Mouse (Mus musculus): ENCODE data around the gene Treml4. TPM values are rescaled to one million over a fixed set of nuclear protein-coding genes. Genes with fewer than 3 reads are reported as not detected.

The Treml4 gene
- total and polyA plus RNA-seq, 3 experiments = 0.35 to 1.4 TPM; not detected in 1

DNA sequence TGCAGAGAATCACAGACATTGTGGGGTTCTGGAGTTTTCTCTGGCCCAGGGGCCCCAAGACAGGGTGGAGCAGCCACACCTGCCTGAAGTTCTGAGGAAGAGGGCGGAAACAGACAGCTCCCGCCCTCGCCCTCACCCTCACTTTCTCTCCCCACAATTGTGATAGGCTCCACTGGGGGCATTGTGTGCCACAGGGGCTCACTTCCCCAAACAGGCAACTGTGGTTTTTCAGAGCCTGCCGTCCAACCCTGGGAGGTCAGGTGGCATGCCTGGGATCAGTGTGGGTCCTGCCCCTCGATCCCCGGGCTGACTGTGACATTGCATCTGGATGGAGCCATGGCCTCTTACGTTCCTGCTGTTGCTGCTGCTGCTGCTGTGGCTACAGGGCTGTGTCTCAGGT lies 36.1 kb downstream of the Treml4 start (continued):
- no peak for TF ChIP-seq UBTF (IDR thresholded peaks at IDR 0.05; ENCODE audit: borderline replicate concordance, insufficient read depth, low read depth, low read length)
- no peak for TF ChIP-seq MAZ (IDR thresholded peaks at IDR 0.05; ENCODE audit: low read depth, low read length)
- TF ChIP-seq KAT2A (conservative IDR thresholded peaks at IDR 0.05; ENCODE audit: low read depth, low read length) = no peak
- peak; percentile 49 for TF ChIP-seq NELFE (IDR thresholded peaks at IDR 0.05; ENCODE audit: low read depth, low read length)
- no peak for TF ChIP-seq E2F4 (IDR thresholded peaks at IDR 0.05; ENCODE audit: borderline replicate concordance, low read depth, low read length)
- TF ChIP-seq NRF1 (IDR thresholded peaks at IDR 0.05; ENCODE audit: insufficient read depth, low read depth, low read length, poor library complexity, severe bottlenecking) = no peak
- 0 out of 2 replicates have a peak, but pooled peaks have one; percentile 9 for TF ChIP-seq MYB (IDR thresholded peaks at IDR 0.05; ENCODE audit: low read depth, low read length)
- TF ChIP-seq HCFC1 (IDR thresholded peaks at IDR 0.05; ENCODE audit: low read depth, low read length) = peak; percentile 26; the same call in 1 of the 2 replicates
- TF ChIP-seq CTCF (IDR thresholded peaks at IDR 0.05 in 2 of 3, conservative IDR thresholded peaks at IDR 0.05 in 1 of 3; ENCODE audit: control insufficient read depth in 1 of 3, insufficient read depth in 1 of 3, low read depth in 2 of 3, low read length in 3 of 3, poor library complexity in 1 of 3, severe bottlenecking in 1 of 3) = peak in 1 of 3 experiments; percentile 3; a peak in 1 of 6 replicates
- TF ChIP-seq GABPA (IDR thresholded peaks at IDR 0.05; ENCODE audit: low read depth, low read length) = no peak
- peak; percentile 66 for TF ChIP-seq ELF1 (IDR thresholded peaks at IDR 0.05; ENCODE audit: low read depth, low read length)
- no peak for TF ChIP-seq POLR2AphosphoS2 (IDR thresholded peaks at IDR 0.05; ENCODE audit: low read length)
- no peak for TF ChIP-seq SMC3 (IDR thresholded peaks at IDR 0.05; ENCODE audit: low read depth, low read length)
- peak; percentile 2; the same call in 1 of the 2 replicates for TF ChIP-seq GATA1 (IDR thresholded peaks at IDR 0.05; ENCODE audit: low read depth, low read length)
- peak; percentile 76 for TF ChIP-seq SIN3A (IDR thresholded peaks at IDR 0.05; ENCODE audit: low read length)
- TF ChIP-seq MEF2A (IDR thresholded peaks at IDR 0.05; ENCODE audit: extremely low read depth, insufficient replicate concordance, low read depth, low read length, poor library complexity, severe bottlenecking) = no peak
- TF ChIP-seq ZMIZ1 (IDR thresholded peaks at IDR 0.05; ENCODE audit: low read depth, low read length) = no peak; the same call in 1 of the 2 replicates
- no peak for TF ChIP-seq CHD1 (IDR thresholded peaks at IDR 0.05; ENCODE audit: low read depth, low read length)

GRCm38 (mm10) chr17:48300861-48301260 lies 36.8 kb downstream of the Treml4 start:
- peak overlapping the region; percentile 62 for H3K9ac ChIP-seq (ENCODE audit: control insufficient read depth, low read depth, low read length, poor library complexity, severe bottlenecking)
- H3K79me2 ChIP-seq (ENCODE audit: control insufficient read depth, insufficient read depth, low read length, poor library complexity) = peaks cover 8% of the 10 kb centered on the region
- peak overlapping the region; percentile 56 to 80 for H3K4me3 ChIP-seq (ENCODE audit: control insufficient read depth in 1 of 2, insufficient read depth in 1 of 2, low read depth in 2 of 2, low read length in 2 of 2)
- H3K36me3 ChIP-seq (ENCODE audit: control insufficient read depth in 1 of 2, insufficient read depth in 2 of 2, low read length in 2 of 2) = peaks cover 0 to 13% of the 10 kb centered on the region in 2 experiments; a peak in 3 of 4 replicates
- no peaks in the 10 kb centered on the region for H3K9me3 ChIP-seq (replicated peaks; ENCODE audit: insufficient read depth, low read length)
- peak; percentile 74 for DNase-seq (ENCODE audit: low read depth, low spot score)
- H3K4me1 ChIP-seq (ENCODE audit: control insufficient read depth in 1 of 2, insufficient read depth in 2 of 2, low read length in 2 of 2) = peaks cover 7 to 17% of the 10 kb centered on the region in 2 experiments
- H3K27ac ChIP-seq (ENCODE audit: control insufficient read depth, low read depth, low read length) = peak overlapping the region; percentile 96
- no peaks in the 10 kb centered on the region for H3K27me3 ChIP-seq (ENCODE audit: control insufficient read depth in 1 of 2, insufficient read depth in 2 of 2, low read length in 2 of 2)
- TF ChIP-seq MYC (IDR thresholded peaks at IDR 0.05; ENCODE audit: low read depth, low read length) = no peak
- TF ChIP-seq CHD2 (IDR thresholded peaks at IDR 0.05; ENCODE audit: low read length) = no peak
- no peak for TF ChIP-seq POLR2AphosphoS5 (IDR thresholded peaks at IDR 0.05; ENCODE audit: borderline replicate concordance, low read depth, low read length)
- no peak for TF ChIP-seq ZKSCAN1 (IDR thresholded peaks at IDR 0.05; ENCODE audit: low read depth, low read length)
- no peak for TF ChIP-seq SIN3A (IDR thresholded peaks at IDR 0.05; ENCODE audit: low read length)
- TF ChIP-seq ZNF384 (IDR thresholded peaks at IDR 0.05; ENCODE audit: low read depth, low read length) = no peak
- TF ChIP-seq ELF1 (IDR thresholded peaks at IDR 0.05; ENCODE audit: low read depth, low read length) = no peak
- 0 out of 2 replicates have a peak, but pooled peaks have one; percentile 10 for TF ChIP-seq ZMIZ1 (IDR thresholded peaks at IDR 0.05; ENCODE audit: low read depth, low read length)
- 0 out of 2 replicates have a peak, but pooled peaks have one; percentile 36 for TF ChIP-seq HCFC1 (IDR thresholded peaks at IDR 0.05; ENCODE audit: low read depth, low read length)
- TF ChIP-seq NELFE (IDR thresholded peaks at IDR 0.05; ENCODE audit: low read depth, low read length) = no peak; the same call in 1 of the 2 replicates
- TF ChIP-seq TBP (IDR thresholded peaks at IDR 0.05; ENCODE audit: low read depth, low read length) = peak; percentile 52; the same call in 1 of the 2 replicates
- TF ChIP-seq USF1 (IDR thresholded peaks at IDR 0.05; ENCODE audit: low read depth, low read length) = no peak
- no peak for TF ChIP-seq BHLHE40 (IDR thresholded peaks at IDR 0.05; ENCODE audit: borderline replicate concordance, low read depth, low read length)
- TF ChIP-seq USF2 (IDR thresholded peaks at IDR 0.05; ENCODE audit: borderline replicate concordance in 1 of 2, insufficient read depth in 1 of 2, low read depth in 1 of 2, low read length in 2 of 2) = no peak
- no peak for TF ChIP-seq NRF1 (IDR thresholded peaks at IDR 0.05; ENCODE audit: insufficient read depth, low read depth, low read length, poor library complexity, severe bottlenecking)
- TF ChIP-seq RCOR1 (IDR thresholded peaks at IDR 0.05; ENCODE audit: low read depth, low read length) = no peak
- TF ChIP-seq RAD21 (IDR thresholded peaks at IDR 0.05; ENCODE audit: low read depth, low read length) = no peak
- no peak for TF ChIP-seq POLR2AphosphoS2 (IDR thresholded peaks at IDR 0.05; ENCODE audit: low read length)
- TF ChIP-seq MAX (IDR thresholded peaks at IDR 0.05; ENCODE audit: low read length) = no peak

Measured in MEL (cell line).